Mouse (Mus musculus) CH12.LX (cell line): ENCODE data around the gene Fam118a.

Source experiments
- E2F4 ChIP-seq: IDR thresholded peaks from 2 replicates; pipeline ENCODE4 v1.6.1; 2011; ENCODE audit warnings: low read depth, low read length, improper control_type of control experiment; ENCODE audit not compliant: insufficient replicate concordance
- MEF2A ChIP-seq: IDR thresholded peaks from 2 replicates; pipeline ENCODE4 v1.6.1; 2014; ENCODE audit warnings: low read depth, mild to moderate bottlenecking, inconsistent platforms, low read length, improper control_type of control experiment, borderline replicate concordance
- MYC ChIP-seq: IDR thresholded peaks from 2 replicates; pipeline ENCODE4 v1.6.1; 2011; ENCODE audit warnings: low read depth, mild to moderate bottlenecking, improper control_type of control experiment, low read length
- POLR2A ChIP-seq: IDR thresholded peaks from 2 replicates; pipeline ENCODE4 v1.6.1; 2011; ENCODE audit warnings: low read depth, mild to moderate bottlenecking, improper control_type of control experiment, low read length

- TF ChIP-seq E2F4 (no peak), MYC (no peak), POLR2A (no peak), MEF2A (no peak)
Measured at GRCm38 (mm10) chr15:85031866-85032265, 3.1 kb downstream of the Fam118a start.
